Mouse (Mus musculus): Measurements from ENCODE around the gene Xlr5a. TPM values are rescaled to one million over a fixed set of nuclear protein-coding genes. Genes with fewer than 3 reads are reported as not detected.
A peak's percentile ranks its signal among the peaks of the same experiment; 100 is the strongest.
"Not testable (repeated sequence)": the region's sequence is repeated elsewhere in the genome, so short reads cannot be mapped to it uniquely, and the experiment has no call there.

Gene Xlr5a
- total RNA-seq, 2 experiments from 2014 or later, result not detected

DNA sequence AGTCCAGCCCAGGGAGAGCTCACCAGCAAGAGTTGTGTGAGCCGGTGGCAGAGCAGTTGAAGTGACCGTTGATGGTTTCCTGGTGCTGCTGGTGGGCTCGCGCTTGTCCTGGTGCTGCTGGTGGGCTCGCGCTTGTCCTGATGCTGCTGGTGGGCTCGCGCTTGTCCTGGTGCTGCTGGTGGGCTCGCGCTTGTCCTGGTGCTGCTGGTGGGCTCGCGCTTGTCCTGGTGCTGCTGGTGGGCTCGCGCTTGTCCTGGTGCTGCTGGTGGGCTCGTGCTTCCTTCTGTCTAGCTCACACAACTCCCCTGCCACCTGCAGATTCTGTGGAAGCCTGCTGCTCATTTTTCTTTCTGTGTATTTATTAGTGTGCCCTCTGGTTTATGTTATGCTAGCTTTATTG, 115.9 kb downstream of the Xlr5a start, which contains the start of gene Spin2d:
Spin2d (minus strand) TSS at position 101 of the 400 bp plus-strand sequence.
- intact Hi-C loops (cut with DNase I); DNase-seq (ENCODE audit: low spot score in 2 of 2): not testable (repeated sequence)

DNA sequence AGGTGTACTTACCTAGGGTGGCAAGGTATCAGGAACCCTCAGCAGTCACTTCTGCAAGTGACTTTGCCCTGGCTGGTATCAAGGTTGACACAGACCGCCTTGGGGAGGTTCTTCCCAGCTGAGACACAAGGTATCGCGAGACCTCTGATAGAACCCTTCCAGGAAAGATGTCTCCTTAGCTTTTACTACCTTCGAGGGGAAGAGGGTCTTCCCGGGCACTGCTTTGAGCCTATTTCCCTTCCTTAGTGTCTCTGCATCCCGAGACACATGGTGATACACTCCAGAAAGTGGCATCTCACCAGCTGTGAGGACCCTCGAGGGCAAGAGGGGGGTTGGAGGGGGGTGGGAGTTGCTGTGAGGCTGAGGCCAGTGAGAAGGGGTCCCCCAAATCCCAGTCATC, 143.4 kb downstream of the Xlr5a start, which contains the start of gene DXBay18:
DXBay18 (minus strand) TSS at position 101 of the 400 bp plus-strand sequence.
- intact Hi-C loops (cut with DNase I); DNase-seq (ENCODE audit: low spot score in 2 of 2): not testable (repeated sequence)

DNA sequence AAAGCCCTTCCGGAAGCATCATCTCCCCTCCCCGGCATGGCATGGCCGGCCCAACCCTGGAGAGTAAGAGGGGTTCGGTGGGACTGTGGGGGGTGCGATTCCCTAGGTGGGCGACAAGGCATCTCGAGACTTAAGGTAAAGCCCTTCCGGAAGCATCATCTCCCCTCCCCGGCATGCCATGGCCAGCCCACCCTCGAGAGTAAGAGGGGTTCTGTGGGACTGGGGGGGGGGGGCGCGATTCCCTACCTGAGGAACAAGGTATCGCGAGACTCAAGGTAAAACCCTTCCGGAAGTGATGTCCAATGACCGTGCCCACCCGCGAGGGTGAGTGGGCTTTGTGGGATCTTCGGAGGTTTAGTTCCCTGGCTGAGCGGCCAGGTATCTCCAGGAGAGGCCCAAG, 144.3 kb downstream of the Xlr5a start, which contains the start of gene Xlr5b:
Xlr5b (plus strand) TSS at position 301 of the 400 bp plus-strand sequence.
- intact Hi-C loops (cut with DNase I), result not testable (repeated sequence)

DNA sequence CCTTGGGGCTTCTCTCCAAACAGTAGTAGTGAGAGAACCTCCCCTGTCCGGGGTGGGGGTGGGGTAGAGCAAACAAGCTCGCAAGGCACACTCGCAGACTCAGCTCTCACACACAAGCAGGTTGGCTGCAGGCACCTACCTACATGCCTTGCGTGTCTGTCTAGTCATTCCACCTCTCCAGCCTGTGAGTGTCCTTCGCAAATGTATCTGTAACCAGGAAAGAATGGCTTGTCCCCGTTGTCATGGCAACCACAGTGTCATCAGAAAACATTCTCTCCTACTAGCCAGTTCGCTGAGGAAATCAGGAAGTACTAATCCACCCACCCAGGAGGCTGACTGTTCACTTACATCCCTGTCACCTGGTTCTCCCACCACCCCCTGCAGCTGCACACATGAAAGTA, 149.6 kb downstream of the Xlr5a start:
- intact Hi-C loops (cut with DNase I), result not testable (repeated sequence)

More for the DNA sequence above, 144.3 kb downstream of the Xlr5a start, which contains the start of gene Xlr5b:
- DNase-seq (ENCODE audit: low spot score in 2 of 2), result not testable (repeated sequence)

DNA sequence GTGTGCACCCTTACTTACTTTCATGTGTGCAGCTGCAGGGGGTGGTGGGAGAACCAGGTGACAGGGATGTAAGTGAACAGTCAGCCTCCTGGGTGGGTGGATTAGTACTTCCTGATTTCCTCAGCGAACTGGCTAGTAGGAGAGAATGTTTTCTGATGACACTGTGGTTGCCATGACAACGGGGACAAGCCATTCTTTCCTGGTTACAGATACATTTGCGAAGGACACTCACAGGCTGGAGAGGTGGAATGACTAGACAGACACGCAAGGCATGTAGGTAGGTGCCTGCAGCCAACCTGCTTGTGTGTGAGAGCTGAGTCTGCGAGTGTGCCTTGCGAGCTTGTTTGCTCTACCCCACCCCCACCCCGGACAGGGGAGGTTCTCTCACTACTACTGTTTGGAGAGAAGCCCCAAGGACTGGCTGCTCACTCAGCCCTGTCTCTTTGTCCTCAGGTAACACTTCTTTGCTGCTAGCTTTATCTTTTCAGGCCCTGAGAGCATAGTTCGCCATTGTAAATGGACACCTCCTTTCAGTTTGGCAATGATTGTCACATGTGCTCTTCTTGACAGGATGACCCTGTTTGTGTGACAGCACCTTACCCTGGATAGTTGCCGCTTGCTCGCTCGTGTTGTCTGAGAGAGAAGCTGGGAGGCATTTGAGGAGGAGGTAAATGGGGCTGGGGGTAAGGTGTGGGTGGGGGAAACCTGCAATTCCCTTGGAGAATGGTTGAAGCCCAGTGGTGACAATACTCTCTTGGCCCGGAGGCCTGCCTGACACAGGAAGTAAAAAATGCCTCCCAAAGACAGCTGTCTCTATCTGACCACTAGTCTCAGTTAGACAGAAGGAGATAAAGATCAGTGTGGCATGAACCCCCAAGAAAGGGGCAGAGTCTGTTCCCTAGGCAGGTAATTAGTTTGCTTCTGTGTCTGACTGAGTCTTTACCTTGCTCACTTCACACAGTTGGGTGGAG, 169.6 kb downstream of the Xlr5a start:
- DNase-seq (ENCODE audit: low spot score in 2 of 2); intact Hi-C loops (cut with DNase I): not testable (repeated sequence)

More for the DNA sequence above, 149.6 kb downstream of the Xlr5a start:
- DNase-seq (ENCODE audit: low spot score in 2 of 2), result not testable (repeated sequence)

DNA sequence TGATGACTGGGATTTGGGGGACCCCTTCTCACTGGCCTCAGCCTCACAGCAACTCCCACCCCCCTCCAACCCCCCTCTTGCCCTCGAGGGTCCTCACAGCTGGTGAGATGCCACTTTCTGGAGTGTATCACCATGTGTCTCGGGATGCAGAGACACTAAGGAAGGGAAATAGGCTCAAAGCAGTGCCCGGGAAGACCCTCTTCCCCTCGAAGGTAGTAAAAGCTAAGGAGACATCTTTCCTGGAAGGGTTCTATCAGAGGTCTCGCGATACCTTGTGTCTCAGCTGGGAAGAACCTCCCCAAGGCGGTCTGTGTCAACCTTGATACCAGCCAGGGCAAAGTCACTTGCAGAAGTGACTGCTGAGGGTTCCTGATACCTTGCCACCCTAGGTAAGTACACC, 176.0 kb downstream of the Xlr5a start, which contains the start of gene Gm14685:
Gm14685 (plus strand) TSS at position 301 of the 400 bp plus-strand sequence.
- DNase-seq (ENCODE audit: low spot score in 2 of 2); intact Hi-C loops (cut with DNase I): not testable (repeated sequence)

DNA sequence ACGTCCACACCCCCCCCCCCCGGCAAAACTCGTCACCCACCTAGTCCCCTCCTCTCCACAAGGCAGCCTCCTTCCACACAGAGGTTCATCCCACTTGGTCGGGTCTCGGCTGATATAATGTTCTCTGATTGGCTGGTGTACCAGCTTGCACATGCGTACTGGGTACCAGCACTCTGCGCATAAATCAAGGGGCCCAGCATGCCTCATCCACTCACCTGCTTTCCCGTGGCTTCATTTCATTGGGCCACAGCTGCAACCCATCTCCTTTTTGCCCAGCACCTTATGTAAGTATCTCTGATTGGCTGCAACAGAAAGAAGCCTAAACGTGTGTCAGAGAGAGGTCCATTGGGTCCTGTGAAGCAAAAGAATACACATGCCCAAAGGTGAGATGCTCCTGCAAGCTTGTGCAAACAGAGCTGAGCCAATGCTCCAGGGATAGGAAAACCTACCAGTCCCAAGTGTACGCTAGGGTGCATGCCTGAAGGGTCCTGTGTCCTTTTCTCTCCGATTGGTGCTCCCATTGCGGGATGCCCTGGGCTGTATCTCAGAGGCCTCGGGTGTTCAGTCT, 195.8 kb downstream of the Xlr5a start, which contains the start of gene Xlr3a:
Xlr3a (minus strand) TSS at position 155 of the 568 bp plus-strand sequence.
- peak in 1 of 2 experiments; percentile 7 for DNase-seq (ENCODE audit: low spot score in 2 of 2)
- intact Hi-C loops (cut with DNase I), result not testable (repeated sequence)

DNA sequence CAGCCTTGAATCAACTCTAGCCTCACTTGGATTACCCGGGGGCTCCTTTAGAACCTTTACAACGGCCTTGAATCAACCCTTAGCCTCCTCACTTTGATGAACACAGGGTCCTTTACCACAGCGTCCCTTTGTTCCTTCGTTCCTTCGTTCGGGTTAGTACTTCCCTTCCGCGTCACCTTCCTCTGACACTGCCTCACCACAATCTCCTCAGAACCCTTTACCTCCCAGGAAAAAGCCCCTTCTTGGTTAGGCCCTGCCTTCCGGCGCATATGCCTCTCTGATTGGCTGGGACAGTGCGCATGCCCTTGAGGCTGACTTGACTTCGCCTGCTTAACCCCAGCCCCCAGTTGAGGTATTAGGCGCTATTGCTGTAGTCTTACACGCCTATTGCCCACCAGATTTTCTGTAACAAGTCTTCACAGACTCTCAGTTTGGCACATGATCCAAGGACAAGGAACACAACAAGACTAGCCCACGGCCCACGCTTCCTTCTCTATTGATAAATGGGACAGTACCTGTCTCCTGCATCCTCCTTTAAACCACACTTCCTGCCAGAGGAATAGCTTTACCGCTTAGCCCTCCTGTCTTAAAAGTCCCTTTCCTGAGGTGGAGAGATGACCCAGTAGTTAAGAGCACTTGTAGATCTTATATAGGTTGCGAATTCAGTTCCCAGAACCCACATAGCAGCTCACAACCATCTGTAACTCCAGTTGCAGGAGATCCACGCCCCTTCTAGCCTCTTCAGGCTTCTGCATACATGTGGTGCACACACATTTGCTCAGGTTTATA, 210.3 kb downstream of the Xlr5a start, which contains the start of gene Xlr4a:
Xlr4a (minus strand) TSS at position 212 of the 789 bp plus-strand sequence.
- DNase-seq (ENCODE audit: low spot score in 2 of 2); intact Hi-C loops (cut with DNase I): not testable (repeated sequence)

DNA sequence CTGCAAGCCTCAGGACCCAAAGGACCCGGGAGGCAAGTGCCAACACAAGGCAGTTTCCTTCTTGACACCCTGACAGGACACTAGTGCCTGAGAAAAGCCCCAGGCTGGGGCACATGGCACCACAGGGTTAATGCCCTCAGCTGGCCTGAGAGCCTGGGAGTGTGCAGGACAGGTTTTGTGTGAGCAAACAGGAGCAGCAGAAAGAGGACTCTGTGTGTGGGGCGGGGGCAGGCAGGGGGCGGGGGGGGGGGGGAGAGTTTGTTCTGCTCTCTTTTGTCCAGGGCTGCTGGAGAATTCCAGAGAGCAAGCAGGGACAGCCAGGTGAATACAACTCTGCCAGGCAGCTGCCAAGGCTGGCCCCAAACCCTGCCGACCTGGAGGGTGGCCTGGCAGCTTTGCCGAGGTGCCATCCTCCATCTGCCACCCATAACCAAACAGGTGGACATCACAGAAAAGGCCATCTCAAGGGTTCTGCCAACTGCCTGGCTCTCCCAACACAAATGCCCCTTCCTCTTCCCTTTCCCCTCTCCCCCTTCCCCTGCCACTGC, 225.9 kb downstream of the Xlr5a start:
- DNase-seq (ENCODE audit: low spot score in 2 of 2); intact Hi-C loops (cut with DNase I): not testable (repeated sequence)

DNA sequence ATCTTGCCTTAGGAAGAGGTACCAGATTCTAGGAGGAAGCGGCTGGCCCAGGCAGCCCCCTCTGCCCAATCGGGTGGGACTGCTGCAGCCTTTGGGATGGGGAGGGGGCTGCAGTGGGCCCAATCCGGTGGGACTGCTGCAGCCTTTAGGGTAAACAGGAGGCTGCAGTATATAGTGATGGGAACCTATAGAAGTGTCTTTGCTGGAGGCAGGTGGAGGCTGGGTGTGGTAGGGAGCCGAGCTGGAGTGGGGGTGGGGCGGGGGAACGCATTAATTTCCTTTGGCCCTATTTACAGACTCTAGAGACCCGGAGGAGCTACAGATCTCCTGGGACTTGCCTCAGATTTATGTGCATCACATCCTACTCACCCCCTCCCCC, 228.4 kb downstream of the Xlr5a start, which contains the start of gene Pnma3:
Pnma3 (plus strand) TSS at position 373 of the 379 bp plus-strand sequence.
- no peak for DNase-seq (ENCODE audit: low spot score in 2 of 2)
- intact Hi-C loops (cut with DNase I), result no loop called here

DNA sequence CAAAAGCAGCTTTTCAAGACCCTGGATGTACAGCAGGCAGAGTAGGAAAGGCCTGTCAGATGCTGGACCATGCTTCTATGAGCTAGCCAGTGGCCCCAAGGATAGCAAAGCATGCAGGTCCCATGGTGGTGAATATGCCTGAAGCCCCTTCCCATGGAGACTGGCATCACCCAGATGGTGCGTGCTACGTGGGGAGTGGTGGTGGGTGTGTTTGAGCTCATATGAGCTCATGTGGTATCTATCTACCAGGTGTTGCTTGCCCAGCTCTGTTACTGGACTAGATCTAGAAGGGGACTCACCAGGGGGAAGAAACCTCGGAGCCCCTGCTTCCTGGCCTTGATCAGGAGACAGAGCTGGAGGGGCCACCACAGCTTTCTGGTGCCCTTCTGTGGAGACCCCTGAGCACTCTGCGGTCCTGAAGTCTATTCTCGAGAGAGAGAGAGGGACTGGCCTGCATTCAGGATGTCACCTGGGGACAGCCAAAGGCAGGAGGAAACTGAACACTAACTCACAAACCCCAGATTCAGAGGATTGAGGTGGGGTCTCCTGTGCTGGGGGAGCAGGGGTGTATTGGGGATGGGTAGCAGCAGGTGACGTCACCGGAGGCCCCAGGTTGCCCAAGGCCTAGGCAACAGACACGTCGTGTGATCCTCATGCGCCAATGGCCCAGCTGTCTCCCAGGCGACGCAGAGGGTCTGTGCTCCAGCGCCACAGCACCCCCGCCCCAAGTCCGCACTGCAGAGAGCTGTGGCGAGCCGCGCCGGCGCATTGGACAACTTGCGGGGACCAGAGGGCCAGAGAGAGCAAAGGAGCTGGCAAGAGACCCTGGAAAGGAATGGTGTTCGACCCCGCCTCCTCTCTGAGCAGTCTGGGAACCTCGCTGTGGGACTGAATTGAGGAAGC, 229.0 kb downstream of the Xlr5a start:
- intact Hi-C loops (cut with DNase I), result no loop called here
- peak; percentile 12 to 33 for DNase-seq (ENCODE audit: low spot score in 2 of 2)

DNA sequence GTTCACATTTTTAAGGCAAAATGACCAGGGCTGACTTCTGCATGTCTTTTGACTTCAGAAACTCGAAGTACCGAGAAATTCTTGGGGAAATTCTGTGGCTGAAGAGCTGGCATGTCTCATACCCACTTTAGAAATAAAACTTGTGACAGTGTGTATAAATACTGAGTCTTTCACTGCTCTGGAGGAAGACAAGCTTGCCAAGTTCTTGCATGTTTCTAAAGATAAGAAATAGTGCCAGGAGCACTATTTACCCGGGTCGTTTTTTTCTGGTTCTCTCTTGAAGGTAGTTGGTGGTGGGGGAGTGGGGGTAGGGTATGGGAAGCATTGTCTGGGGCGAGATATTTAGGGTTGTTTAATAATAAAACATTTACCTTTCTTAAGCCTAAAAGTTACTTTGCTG, 230.5 kb downstream of the Xlr5a start:
- intact Hi-C loops (cut with DNase I), result no loop called here
- DNase-seq (ENCODE audit: low spot score in 2 of 2), result no peak

DNA sequence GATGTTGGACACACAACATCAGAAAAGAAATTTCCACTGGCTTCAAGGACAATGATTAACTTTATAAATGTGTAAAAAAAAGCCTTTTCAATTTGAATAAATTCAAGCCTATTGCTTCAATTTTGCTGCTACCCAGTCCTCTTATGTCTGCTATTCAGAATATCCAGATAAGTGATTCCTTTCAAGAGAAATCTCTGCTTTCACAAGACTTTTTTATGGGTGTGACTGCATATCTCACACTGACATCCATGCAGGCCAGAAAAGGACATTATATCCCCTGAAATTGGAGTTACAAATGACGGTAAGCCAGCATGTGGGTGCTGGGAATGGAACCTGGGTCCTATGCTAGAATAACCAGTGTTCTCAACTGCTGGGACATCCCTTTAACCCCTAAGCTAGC, 231.2 kb downstream of the Xlr5a start:
- DNase-seq (ENCODE audit: low spot score in 2 of 2), result no peak
- intact Hi-C loops (cut with DNase I), result no loop called here

Other genes starting within 250 kb of the Xlr5a start
- 10 to 100 TPM; 13.7 to 16.0 TPM for gene Pnma3, start 228.2 kb downstream of the Xlr5a start, total RNA-seq (2021)
- gene Xlr4a, start 210.5 kb downstream of the Xlr5a start, total RNA-seq (2021), result 1 to 10 TPM in 1 of 2 experiments, under 1 TPM in 1; 0.59 to 1.7 TPM
- 1 to 10 TPM; 2.9 to 4.2 TPM for gene Xlr3a, start 195.9 kb downstream of the Xlr5a start, total RNA-seq (2021)
- under 1 TPM in 1 of 2 experiments, not detected in 1; 0.70 TPM for gene Gm14685, start 175.9 kb downstream of the Xlr5a start, total RNA-seq (2021)
- not detected for gene Xlr5b, start 144.2 kb downstream of the Xlr5a start, total RNA-seq (2021)
- gene DXBay18, start 143.5 kb downstream of the Xlr5a start, total RNA-seq (2021), result 1 to 10 TPM; 1.2 TPM
- not detected for gene Spin2d, start 116.0 kb downstream of the Xlr5a start, total RNA-seq (2021)
- 10 to 100 TPM in 1 of 2 experiments, 1 to 10 TPM in 1; 2.3 to 10.1 TPM for gene Xlr3b, start 100.8 kb downstream of the Xlr5a start, total RNA-seq (2021)
- 1 to 10 TPM in 1 of 2 experiments, under 1 TPM in 1; 0.27 to 1.3 TPM for gene Xlr4b, start 78.6 kb downstream of the Xlr5a start, total RNA-seq (2021)
- gene F8a, start 64.7 kb downstream of the Xlr5a start, total RNA-seq (2021), result 10 to 100 TPM; 14.9 to 17.3 TPM
- gene Xlr4c, start 49.8 kb downstream of the Xlr5a start, total RNA-seq (2021), result not detected
- not detected for gene Xlr3c, start 27.6 kb downstream of the Xlr5a start, total RNA-seq (2021)
- not detected for gene Xlr5c, start within 50 bp of the Xlr5a start, total RNA-seq (2021)
- not detected for gene Gm45015, start 43.9 kb upstream of the Xlr5a start, total RNA-seq (2021)
- gene Zfp275, start 49.6 kb upstream of the Xlr5a start, total RNA-seq (2021), result 10 to 100 TPM; 17.7 to 20.3 TPM
- not detected for gene Gm18336, start 105.8 kb upstream of the Xlr5a start, total RNA-seq (2021)
- gene Zfp92, start 118.1 kb upstream of the Xlr5a start, total RNA-seq (2021), result 1 to 10 TPM; 1.2 to 2.8 TPM
- not detected for gene Trex2, start 142.4 kb upstream of the Xlr5a start, total RNA-seq (2021)
- gene Haus7, start 166.1 kb upstream of the Xlr5a start, total RNA-seq (2021), result 1 to 10 TPM; 6.7 to 8.9 TPM
- 10 to 100 TPM; 15.2 to 19.5 TPM for gene Bgn, start 190.6 kb upstream of the Xlr5a start, total RNA-seq (2021)
- 10 to 100 TPM; 95.2 to 98.6 TPM for gene Atp2b3, start 210.1 kb upstream of the Xlr5a start, total RNA-seq (2021)

Measured in left cerebral cortex, postnatal 36 days (tissue).